Mouse (Mus musculus) myocyte (in vitro differentiated cells): ENCODE data around the gene Gm4491.

Experiments used
- CEBPB ChIP-seq: IDR thresholded peaks from 2 replicates; pipeline ENCODE4 v1.6.1; 2011; ENCODE audit warnings: mild to moderate bottlenecking, moderate library complexity; ENCODE audit not compliant: poor library complexity, insufficient read depth, severe bottlenecking
- MAX ChIP-seq: IDR thresholded peaks from one replicate; pipeline ENCODE4 v1.6.1; 2011; ENCODE audit warnings: low read depth, mild to moderate bottlenecking, control low read depth
- MYOG ChIP-seq, 3 experiments: IDR thresholded peaks; one replicate each; pipeline ENCODE4 v1.6.1; 2011; ENCODE audit warnings: control low read depth in 2 of 3, low read depth in 2 of 3, mild to moderate bottlenecking in 2 of 3; ENCODE audit not compliant: insufficient read length in 2 of 3, control insufficient read depth in 1 of 3, insufficient read depth in 1 of 3
- POLR2A ChIP-seq: IDR thresholded peaks from one replicate; pipeline ENCODE4 v1.6.1; 2011; ENCODE audit warnings: low read depth, mild to moderate bottlenecking, control low read depth, moderate library complexity; ENCODE audit not compliant: insufficient read length
- POLR2AphosphoS2 ChIP-seq: IDR thresholded peaks from one replicate; pipeline ENCODE4 v1.6.1; 2011; ENCODE audit warnings: low read depth, control low read depth; ENCODE audit not compliant: insufficient read length
- REST ChIP-seq: IDR thresholded peaks from one replicate; pipeline ENCODE4 v1.6.1; 2011; ENCODE audit warnings: mild to moderate bottlenecking, control low read depth, moderate library complexity; ENCODE audit not compliant: insufficient read depth, insufficient read length
- TCF12 ChIP-seq: IDR thresholded peaks from one replicate; pipeline ENCODE4 v1.6.1; 2011; ENCODE audit warnings: mild to moderate bottlenecking, control low read depth; ENCODE audit not compliant: poor library complexity, insufficient read depth, severe bottlenecking
- USF1 ChIP-seq: IDR thresholded peaks from one replicate; pipeline ENCODE4 v1.6.1; 2011; ENCODE audit warnings: low read depth, mild to moderate bottlenecking, control low read depth, moderate library complexity

DNA sequence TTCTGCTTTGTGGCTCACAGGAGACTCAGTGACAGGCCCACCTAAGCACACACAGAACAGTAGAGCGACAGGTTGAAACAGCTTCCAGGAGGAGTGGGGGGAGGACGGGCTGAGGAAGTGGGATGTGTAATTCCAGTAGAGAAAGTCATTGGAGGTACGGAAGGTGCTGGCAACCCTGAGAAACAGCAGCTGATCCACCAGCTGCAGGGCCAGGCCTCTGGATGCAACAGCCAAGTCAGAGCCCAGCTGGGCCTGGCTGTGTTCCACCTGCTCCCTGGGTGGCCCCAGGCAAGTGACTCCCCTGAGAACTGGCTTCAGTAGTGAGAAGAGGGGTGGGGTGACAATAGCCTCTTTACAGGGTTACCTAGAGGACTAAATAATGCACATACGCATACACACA is 45.5 kb upstream of the Gm4491 start:
- TF ChIP-seq POLR2A, result no peak
- TF ChIP-seq MYOG (IDR thresholded peaks at IDR 0.05; ENCODE audit: control insufficient read depth in 1 of 3, insufficient read depth in 1 of 3, insufficient read length in 2 of 3, low read depth in 2 of 3), result no peak
- TF ChIP-seq REST, result no peak
- no peak for TF ChIP-seq MAX
- no peak for TF ChIP-seq TCF12
- no peak for TF ChIP-seq CEBPB
- TF ChIP-seq USF1, result no peak
- no peak for TF ChIP-seq POLR2AphosphoS2
